ENCODE assay signal across 8 mouse cellular contexts in genomic region chr4:68845964-68846363, GRCm38 (mm10).
DNase-seq lines count a peak whose midpoint lies in the region; ATAC-seq and TF ChIP-seq lines count a peak whose summit lies in the region.
"Had no signal": no experiment of that assay in that cellular context is flagged by ENCODE, and none has a peak within 500 bp of the region (broad histone marks: within the 10 kb centered on the region; RNA-seq: fewer than 3 reads in every experiment).

No protein-coding gene starts in this region.

- peak; percentile 34 for TF ChIP-seq CTCF in kidney, adult 2 months (conservative IDR thresholded peaks at IDR 0.05; ENCODE audit: insufficient read depth, insufficient read length, low read depth, low read length)

- no peaks in the 10 kb centered on the region for H3K36me3 ChIP-seq in kidney, adult 2 months (ENCODE audit: control insufficient read depth, insufficient read depth, low read length)
- no peaks in the 10 kb centered on the region for H3K36me3 ChIP-seq in kidney, embryonic 14.5 days (ENCODE audit: control insufficient read depth, insufficient read depth, low read length)
- H3K36me3 ChIP-seq: neural tube, embryonic 12.5 days had no signal

- no peaks in the 10 kb centered on the region; the same call in 1 of the 2 replicates for H3K27me3 ChIP-seq in kidney, adult 2 months (replicated peaks; ENCODE audit: control insufficient read depth, insufficient read depth, low read length)
- no peaks in the 10 kb centered on the region for H3K27me3 ChIP-seq in kidney, embryonic 14.5 days (ENCODE audit: control insufficient read depth, insufficient read depth, low read length)
- H3K27me3 ChIP-seq: neural tube, embryonic 12.5 days had no signal

- no peaks in the 10 kb centered on the region for H3K9me3 ChIP-seq in kidney, embryonic 14.5 days (ENCODE audit: control insufficient read depth, low read length)
- H3K9me3 ChIP-seq: neural tube, embryonic 12.5 days had no signal

- H3K9ac ChIP-seq in kidney, embryonic 14.5 days (ENCODE audit: low read depth, low read length), result no peak overlapping the region
- H3K9ac ChIP-seq: neural tube, embryonic 12.5 days had no signal

- WGBS in kidney, adult 2 months, result 41% methylated on average over 3 of the region's 3 CpGs
- 55% methylated on average over 3 of the region's 3 CpGs for WGBS in kidney, embryonic 14.5 days

- H3K27ac ChIP-seq in kidney, adult 2 months (ENCODE audit: insufficient read depth, low read depth, low read length), result no peak overlapping the region
- no peak overlapping the region for H3K27ac ChIP-seq in kidney, embryonic 14.5 days (ENCODE audit: low read depth, low read length)
- H3K27ac ChIP-seq: neural tube, embryonic 12.5 days had no signal

- H3K4me1 ChIP-seq in kidney, adult 2 months (ENCODE audit: control insufficient read depth, insufficient read depth, low read length), result no peaks in the 10 kb centered on the region
- no peaks in the 10 kb centered on the region for H3K4me1 ChIP-seq in kidney, embryonic 14.5 days (ENCODE audit: control insufficient read depth, insufficient read depth, low read length)

- H3K4me3 ChIP-seq in kidney, adult 2 months (ENCODE audit: insufficient read depth, low read depth, low read length), result no peak overlapping the region
- no peak overlapping the region for H3K4me3 ChIP-seq in kidney, embryonic 14.5 days (ENCODE audit: low read length)
- H3K4me3 ChIP-seq: neural tube, embryonic 12.5 days had no signal

- no peak overlapping the region for H3K4me2 ChIP-seq in kidney, embryonic 14.5 days (replicated peaks; ENCODE audit: low read depth, low read length)
- H3K4me2 ChIP-seq: neural tube, embryonic 12.5 days had no signal

- ATAC-seq in kidney, embryonic 14.5 days (ENCODE audit: low FRiP score, low TSS enrichment), result no peak
- ATAC-seq in erythroblast, adult 5-6 weeks (replicated peaks; ENCODE audit: low FRiP score, poor library complexity, severe bottlenecking), result no peak

- no peak for TF ChIP-seq POLR2A in kidney, adult 2 months (IDR thresholded peaks at IDR 0.05; ENCODE audit: low read depth, low read length)

- DNase-seq in kidney, adult 2 months, result peak; percentile 41
- DNase-seq in 3T3-L1 (ENCODE audit: low read depth, low spot score) (peak; percentile 42), ES-CJ7 (ENCODE audit: low read depth, low spot score) (peak; percentile 43)
- peak; percentile 18 for DNase-seq in embryo, embryonic 9.5 days (ENCODE audit: extremely low spot score)
- no peak for DNase-seq in left cerebral cortex, adult 9 months (ENCODE audit: low spot score in 2 of 2)

Comparison
In these comparisons a context has a peak if more than half of its experiments do, and no peak if none do; other contexts are left out.
1. DNase-seq: peak in kidney, adult 2 months (single experiment), 3T3-L1 (single experiment), ES-CJ7 (single experiment) and embryo, embryonic 9.5 days (single experiment); none in left cerebral cortex, adult 9 months (0 of 2).